Mouse (Mus musculus): Measurements from ENCODE around the gene Fsd1l. TPM values are rescaled to one million over a fixed set of nuclear protein-coding genes. Genes with fewer than 3 reads are reported as not detected.

Gene Fsd1l
- total RNA-seq (2023): 1 to 10 TPM; 1.1 to 1.4 TPM

GRCm38 (mm10) chr4:53631316-53632010 is at the start of gene Fsd1l:
Gene Fsd1l, plus strand, starts transcription at chr4:53631471.

GRCm38 (mm10) chr4:53713704-53714050 is 82.4 kb downstream of the Fsd1l start, which contains the start of gene Fktn:
Gene Fktn, plus strand, starts transcription at chr4:53713998.

Other genes with a start within 250 kb of the Fsd1l start
- 10 to 100 TPM; 19.3 TPM for gene Slc44a1, start 191.1 kb upstream of the Fsd1l start, total RNA-seq (2023)
- gene Fktn, start 82.5 kb downstream of the Fsd1l start, total RNA-seq (2023): 1 to 10 TPM; 2.5 to 3.2 TPM
- gene Tal2, start 148.2 kb downstream of the Fsd1l start, total RNA-seq (2023): under 1 TPM in 1 of 2 experiments, not detected in 1; 0.18 TPM
- gene Tmem38b, start 194.6 kb downstream of the Fsd1l start, total RNA-seq (2023): 10 to 100 TPM; 41.6 to 42.1 TPM

Data from monocyte, adult 59 days (primary cell).